22 mouse cellular contexts compared by ENCODE assay signal in the genomic region with DNA sequence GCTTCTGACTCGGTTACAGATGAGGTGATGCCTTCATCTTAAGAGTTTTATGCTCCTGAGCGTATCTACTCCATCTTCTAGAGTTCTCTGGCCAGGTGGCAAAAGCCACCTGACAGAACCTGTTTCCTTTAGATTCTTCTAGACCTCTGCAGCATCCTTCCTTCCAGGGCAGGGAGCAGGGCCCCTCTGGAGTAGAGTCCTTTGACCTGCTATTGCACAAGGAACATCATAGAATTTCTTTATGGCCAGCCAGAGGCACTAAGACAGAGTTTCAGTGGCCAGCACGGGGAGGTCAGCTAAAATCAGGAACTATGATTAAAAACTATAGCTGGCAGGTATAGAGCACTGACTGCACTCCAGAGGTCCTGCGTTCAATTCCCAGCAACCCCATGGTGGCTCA. TPM values are rescaled to one million over a fixed set of nuclear protein-coding genes. Genes with fewer than 3 reads are reported as not detected.
"Had no signal": no experiment of that assay in that cellular context is flagged by ENCODE, and none has a peak within 500 bp of the region (broad histone marks: within the 10 kb centered on the region; RNA-seq: fewer than 3 reads in every experiment).

No protein-coding gene starts in this region.

- DNase-seq: lung, adult 18-20 months; lung, embryonic 14.5 days; lung, postnatal 10 days; lung, postnatal 4 days; midbrain, embryonic 14.5 days; retina, postnatal 1 day; right cerebral cortex, adult 18-20 months; spleen, adult 18-20 months; thymus, adult 18-20 months; thymus, postnatal 14 days; thymus, postnatal 36 days had no signal

- H3K9ac ChIP-seq: lung, embryonic 14.5 days; midbrain, embryonic 12.5 days; neural tube, embryonic 13.5 days; neural tube, embryonic 15.5 days had no signal

- H3K4me3 ChIP-seq: midbrain, embryonic 10.5 days; midbrain, embryonic 12.5 days; myocyte; neural tube, embryonic 13.5 days; neural tube, embryonic 15.5 days had no signal

- ATAC-seq: midbrain, embryonic 16.5 days had no signal

- H3K4me1 ChIP-seq: midbrain, embryonic 10.5 days; midbrain, embryonic 12.5 days; neural tube, embryonic 13.5 days; neural tube, embryonic 15.5 days had no signal

- H3K9me3 ChIP-seq: midbrain, embryonic 10.5 days; midbrain, embryonic 12.5 days; neural tube, embryonic 13.5 days; neural tube, embryonic 15.5 days had no signal

- H3K4me2 ChIP-seq: lung, embryonic 14.5 days; midbrain, embryonic 12.5 days; neural tube, embryonic 13.5 days; neural tube, embryonic 15.5 days had no signal

- H3K27me3 ChIP-seq: midbrain, embryonic 12.5 days; neural tube, embryonic 13.5 days; neural tube, embryonic 15.5 days had no signal

- H3K27ac ChIP-seq: midbrain, embryonic 10.5 days; midbrain, embryonic 12.5 days; neural tube, embryonic 13.5 days; neural tube, embryonic 15.5 days had no signal

RNA-seq across cellular contexts. Expression of a gene that starts 27.8 kb away (rescaled TPM):
- total RNA-seq: megakaryocyte, adult 5-6 weeks; megakaryocyte-erythroid progenitor cell, adult 5-6 weeks had no signal
- polyA plus RNA-seq: lung, embryonic 14.5 days; lung, embryonic 16.5 days; neural tube, embryonic 11.5 days; stomach, embryonic 14.5 days had no signal

RNA-seq across cellular contexts. Expression of a gene that starts 30.3 kb away (rescaled TPM):
- total RNA-seq: megakaryocyte, adult 5-6 weeks; megakaryocyte-erythroid progenitor cell, adult 5-6 weeks had no signal

RNA-seq across cellular contexts. Expression of a gene that starts 39.7 kb away (rescaled TPM):
- total RNA-seq: megakaryocyte, adult 5-6 weeks; megakaryocyte-erythroid progenitor cell, adult 5-6 weeks had no signal
